Mouse (Mus musculus): ENCODE data around the gene Zfr2.

Gene Zfr2

DNA sequence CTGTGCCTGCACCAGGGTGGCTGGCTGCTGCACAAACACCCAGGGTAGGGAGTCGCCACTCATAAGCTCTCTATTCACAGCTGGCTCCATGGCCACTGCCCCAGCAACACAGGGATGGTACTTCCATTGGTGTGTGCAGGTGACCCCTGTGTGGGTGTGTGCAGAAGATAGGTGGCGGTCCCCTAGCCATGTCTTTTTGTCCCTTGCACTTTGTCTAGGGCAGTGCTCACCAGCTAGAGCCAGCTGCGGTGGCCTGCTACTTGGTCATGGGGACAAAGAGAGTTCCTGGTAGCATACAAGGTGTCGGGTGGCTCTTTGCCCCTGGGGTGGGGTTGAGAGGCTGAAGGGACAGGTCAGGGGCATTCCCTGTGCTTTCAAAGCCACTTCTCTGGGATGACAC, 11.2 kb downstream of the Zfr2 start:
- no peak for DNase-seq (ENCODE audit: extremely low read depth, insufficient read length, low spot score)

DNA sequence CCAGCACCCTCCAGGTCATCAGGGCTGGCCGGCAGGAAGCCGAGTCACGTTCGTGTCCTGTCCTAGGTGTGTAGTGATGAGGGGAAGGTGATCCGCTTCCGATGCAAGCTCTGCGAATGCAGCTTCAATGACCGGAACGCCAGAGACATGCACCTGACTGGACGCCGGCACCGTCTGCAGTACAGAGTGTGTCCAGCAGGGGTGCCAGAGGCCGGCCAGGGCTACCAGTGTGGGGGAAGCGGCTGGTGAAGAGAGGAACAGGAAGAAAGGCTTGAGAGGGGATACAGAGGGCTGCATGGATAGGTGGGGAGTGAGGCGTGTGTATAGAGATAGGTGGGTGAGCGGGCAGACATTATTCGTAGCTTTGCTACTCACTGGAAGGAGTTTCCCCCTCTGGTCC, 11.6 kb downstream of the Zfr2 start:
- DNase-seq (ENCODE audit: extremely low read depth, insufficient read length, low spot score) = peak; percentile 68

GRCm38 (mm10) chr10:81245166-81245565, 12.2 kb downstream of the Zfr2 start:
- no peak for DNase-seq (ENCODE audit: extremely low read depth, insufficient read length, low spot score)

- no peak for DNase-seq (ENCODE audit: extremely low read depth, insufficient read length, low spot score)
Measured at GRCm38 (mm10) chr10:81247804-81248203, 14.8 kb downstream of the Zfr2 start.

DNA sequence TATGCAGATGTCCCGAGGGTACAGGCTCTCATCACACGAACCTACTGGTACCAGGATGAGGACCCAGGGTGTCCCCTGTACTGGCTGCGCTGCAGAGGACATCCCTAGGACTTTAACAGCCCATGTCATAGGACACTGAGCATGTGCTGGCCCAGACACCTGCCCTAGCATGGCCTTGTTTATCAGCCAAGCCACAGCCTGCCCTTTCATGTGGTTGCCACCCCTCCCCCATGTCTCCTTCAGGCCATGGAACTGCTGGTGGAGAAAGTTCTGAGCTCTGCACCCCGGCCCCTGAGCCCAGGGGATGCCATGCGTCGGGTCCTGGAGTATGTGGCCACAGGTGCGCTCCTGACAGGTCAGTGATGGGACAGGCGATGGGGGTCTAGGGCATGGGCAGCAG, 16.5 kb downstream of the Zfr2 start:
- no peak for DNase-seq (ENCODE audit: extremely low read depth, insufficient read length, low spot score)

DNA sequence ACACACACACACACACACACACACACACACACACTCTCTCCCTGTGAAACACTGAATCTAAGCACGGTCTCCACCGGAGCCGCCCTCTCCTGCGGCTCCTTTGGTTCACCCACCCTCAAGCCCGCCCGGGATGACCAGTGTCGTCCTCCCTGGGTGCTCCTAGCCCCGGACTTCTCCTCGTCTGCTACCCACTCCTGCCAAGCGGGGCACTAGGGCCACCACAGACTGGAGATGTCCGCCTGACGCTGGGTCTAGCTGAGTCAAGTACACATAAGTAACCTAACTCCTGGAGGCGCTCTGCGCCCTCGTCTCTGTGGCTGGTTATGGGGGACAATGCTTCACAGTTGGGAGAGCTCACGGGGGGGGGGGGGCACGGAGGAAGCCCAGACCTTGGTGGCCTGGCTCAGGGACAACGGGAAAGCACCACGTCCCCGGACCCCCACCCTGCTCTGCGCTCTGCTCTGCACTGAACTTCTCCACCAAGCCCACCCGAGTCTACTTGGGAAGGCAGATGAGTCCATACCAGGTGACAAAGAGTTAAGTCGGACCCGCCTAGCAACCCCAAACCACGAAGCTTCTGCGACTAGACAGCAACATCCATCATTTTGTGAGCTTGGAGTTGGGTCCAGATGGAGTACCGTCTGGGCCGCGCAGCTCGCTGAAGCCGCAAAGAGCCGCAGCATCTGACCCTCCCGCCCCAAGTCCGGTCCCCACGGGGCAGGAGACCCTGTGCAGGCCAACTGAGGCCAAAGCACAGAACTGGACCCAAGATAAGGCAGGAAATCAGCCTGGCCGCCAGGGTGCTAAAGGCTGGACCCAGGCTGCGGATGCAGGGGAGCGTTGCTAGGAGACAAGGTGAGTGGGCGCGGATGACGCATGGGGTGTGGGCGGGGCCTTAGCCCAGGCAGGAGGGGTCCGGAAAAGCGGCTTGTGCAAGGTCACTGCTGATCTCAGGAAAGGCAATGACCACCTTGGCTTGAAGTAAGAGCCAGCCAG, 19.8 kb downstream of the Zfr2 start, which contains the start of gene Matk:
Gene Matk (plus strand): TSS at position 512 of the 996 bp plus-strand sequence.
- no peak for DNase-seq (ENCODE audit: extremely low read depth, insufficient read length, low spot score)

DNA sequence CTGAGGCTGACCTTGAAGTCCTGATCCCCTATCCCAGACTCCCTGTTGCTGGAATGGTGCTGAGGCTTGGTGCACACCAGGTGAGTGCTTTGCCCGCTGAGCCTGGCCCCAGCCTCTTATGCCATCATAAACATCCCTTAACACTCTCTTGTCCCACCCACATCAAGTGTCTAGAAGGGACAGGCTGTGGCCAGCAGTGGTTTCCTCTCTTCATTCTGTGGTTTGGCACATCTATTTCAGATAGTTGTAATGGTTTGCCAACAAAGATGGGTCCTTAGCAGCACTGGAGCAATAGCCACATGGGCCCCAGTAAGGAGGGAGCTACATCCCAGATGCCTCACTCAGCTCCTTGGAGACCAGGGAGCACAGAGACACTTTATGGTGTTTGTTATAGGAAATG, 21.9 kb downstream of the Zfr2 start:
- no peak for DNase-seq (ENCODE audit: extremely low read depth, insufficient read length, low spot score)

DNA sequence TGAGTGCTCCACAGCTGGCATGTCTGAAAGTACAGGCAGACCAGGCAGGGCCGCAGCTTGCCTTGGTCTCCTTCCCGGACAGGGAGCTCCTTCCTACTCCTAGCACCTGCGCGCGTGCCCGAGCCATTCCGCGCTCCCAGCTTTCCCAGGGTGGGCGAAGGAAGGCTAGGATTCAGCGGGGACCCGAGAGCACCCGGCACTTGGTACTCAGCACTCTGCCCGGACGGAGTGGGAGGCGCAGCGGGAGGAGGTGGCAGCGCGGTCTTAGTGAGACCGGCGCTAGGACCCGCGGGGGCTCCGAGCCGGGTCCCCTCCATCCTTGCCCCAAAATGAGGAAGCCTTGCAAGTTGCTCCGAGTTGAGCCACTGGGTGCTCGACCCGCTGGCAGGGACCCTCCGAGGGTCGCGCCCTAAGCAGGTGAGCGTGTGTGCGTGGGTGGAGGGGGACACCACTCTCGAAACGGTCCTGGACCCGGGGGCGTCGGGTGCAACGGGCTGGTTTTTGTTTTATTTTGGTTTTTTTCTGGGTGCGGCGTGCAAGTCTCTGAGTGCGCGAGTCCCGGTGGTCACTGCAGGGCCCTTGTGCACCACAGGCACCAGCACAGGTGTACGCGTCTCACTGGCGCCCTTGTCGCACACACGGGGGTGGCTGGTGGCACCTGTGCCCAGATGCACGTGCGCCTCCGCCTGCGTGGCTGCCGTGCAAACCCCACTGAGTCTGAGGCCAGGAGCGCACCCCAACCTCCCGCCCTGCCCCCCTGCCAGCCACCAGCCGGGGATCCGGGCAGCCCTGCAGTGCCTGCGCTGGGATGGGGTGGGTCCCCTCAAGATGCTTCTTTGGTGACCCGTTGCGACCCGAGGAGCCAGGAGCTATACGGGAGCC, 24.4 kb downstream of the Zfr2 start:
- DNase-seq (ENCODE audit: extremely low read depth, insufficient read length, low spot score) = no peak

GRCm38 (mm10) chr10:81259225-81259884, 26.4 kb downstream of the Zfr2 start:
- DNase-seq (ENCODE audit: extremely low read depth, insufficient read length, low spot score) = no peak

GRCm38 (mm10) chr10:81261025-81261424, 28.1 kb downstream of the Zfr2 start:
- no peak for DNase-seq (ENCODE audit: extremely low read depth, insufficient read length, low spot score)

DNA sequence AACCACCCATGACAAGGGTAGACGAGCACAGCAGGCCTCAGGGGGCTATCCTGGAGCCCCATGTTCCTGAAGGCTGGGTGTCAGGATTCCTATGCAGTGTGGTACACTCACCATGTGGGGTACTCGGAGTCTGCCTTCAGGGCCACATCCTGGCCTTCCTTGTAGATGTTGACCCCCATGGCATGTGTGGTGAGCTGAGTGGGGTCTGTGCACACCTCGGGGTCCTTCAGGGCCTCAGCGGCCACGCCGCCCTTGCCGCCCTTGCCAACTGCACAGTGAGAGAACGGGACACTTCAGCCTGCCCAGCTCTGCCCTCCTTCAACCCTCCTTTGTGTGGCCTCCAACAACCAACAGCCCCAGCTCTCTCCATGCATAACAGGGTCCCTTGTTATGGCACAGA, 32.6 kb downstream of the Zfr2 start:
- no peak for DNase-seq (ENCODE audit: extremely low read depth, insufficient read length, low spot score)

- DNase-seq (ENCODE audit: extremely low read depth, insufficient read length, low spot score) = peak; percentile 97
Measured at GRCm38 (mm10) chr10:81266211-81267105, 33.5 kb downstream of the Zfr2 start, which contains the start of the genes Mrpl54 and Apba3. Gene Mrpl54 (minus strand): TSS chr10:81266934. Gene Apba3 (plus strand): TSS chr10:81266960.

GRCm38 (mm10) chr10:81268056-81268455, 35.1 kb downstream of the Zfr2 start:
- DNase-seq (ENCODE audit: extremely low read depth, insufficient read length, low spot score) = peak; percentile 80

GRCm38 (mm10) chr10:81268643-81269412, 35.9 kb downstream of the Zfr2 start:
- no peak for DNase-seq (ENCODE audit: extremely low read depth, insufficient read length, low spot score)

DNA sequence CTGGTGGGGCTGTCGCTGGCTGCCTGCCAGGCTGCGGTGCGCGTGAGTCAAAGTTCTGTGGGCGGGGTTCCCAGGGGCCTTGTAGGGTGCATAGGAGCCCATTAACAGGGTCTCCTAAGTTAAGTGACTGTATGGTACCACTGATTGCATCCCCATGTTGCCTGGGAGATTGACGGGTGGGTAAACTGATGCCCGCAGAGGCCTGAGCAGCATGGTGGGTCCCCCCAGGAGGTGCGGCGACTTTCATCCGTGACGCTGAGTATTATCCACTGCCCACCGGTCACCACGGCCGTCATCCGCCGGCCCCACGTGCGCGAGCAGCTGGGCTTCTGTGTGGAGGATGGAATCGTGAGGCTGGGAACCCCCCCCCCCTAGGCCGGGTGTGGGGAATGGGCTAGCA, 39.4 kb downstream of the Zfr2 start:
- no peak for DNase-seq (ENCODE audit: extremely low read depth, insufficient read length, low spot score)

DNA sequence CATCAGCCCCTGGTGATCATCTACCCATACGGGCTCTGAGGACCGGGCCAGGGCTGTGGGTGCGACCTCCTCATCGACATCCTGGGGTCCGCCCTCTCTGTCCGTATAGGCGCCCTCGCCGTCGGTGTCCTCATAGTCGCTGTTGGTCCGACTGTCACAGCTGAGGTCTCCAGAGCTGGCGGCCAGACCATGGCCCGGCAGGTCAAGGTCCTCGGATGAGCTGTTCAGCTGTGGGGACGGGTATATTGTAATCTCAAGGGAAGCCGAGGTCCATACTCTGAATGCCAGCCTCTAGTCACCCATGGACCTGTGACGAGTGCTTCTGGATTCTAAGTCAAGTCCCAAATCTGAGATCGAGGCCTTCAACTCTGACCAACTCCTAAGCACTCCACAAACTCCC, 40.9 kb downstream of the Zfr2 start:
- no peak for DNase-seq (ENCODE audit: extremely low read depth, insufficient read length, low spot score)

DNA sequence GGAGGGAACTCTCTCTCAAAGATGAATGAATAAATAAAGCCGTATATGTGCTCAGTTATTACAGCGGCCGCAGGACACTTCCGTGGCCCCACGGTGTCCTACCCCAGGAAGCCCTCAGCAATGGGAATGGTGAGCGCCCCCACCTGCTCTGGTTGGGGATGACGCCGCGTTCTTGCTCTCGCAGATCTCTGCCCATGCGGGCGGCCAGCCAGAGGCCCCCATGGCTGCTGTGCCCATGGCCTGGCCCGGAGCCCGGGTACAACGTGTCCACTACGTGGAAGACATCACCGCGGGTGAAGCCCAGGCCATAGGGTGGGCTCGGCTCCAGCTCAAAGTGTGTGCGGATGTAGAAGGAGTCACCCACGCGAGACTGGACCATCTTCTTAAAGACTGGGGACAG, 44.7 kb downstream of the Zfr2 start:
- no peak for DNase-seq (ENCODE audit: extremely low read depth, insufficient read length, low spot score)

DNA sequence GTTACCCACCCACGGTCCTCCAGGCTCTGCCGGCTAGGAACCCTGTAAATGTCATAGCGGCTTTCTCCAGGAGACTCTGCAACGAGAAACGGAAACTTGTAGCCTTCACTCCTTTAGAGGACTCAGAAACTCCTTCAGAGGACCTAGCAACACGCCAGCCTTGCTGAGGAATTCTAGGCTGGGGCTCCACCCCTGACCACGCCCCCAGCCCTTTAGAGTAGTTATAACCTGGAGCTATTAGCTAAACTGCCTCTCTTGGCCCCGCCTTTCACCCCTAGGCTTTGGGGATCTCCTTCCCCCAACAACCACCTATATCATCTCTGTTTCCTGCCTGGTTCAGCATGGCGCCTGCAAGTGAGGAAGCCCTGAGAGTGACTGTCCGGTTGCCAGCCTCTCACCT, 46.5 kb downstream of the Zfr2 start:
- DNase-seq (ENCODE audit: extremely low read depth, insufficient read length, low spot score) = no peak

- DNase-seq (ENCODE audit: extremely low read depth, insufficient read length, low spot score) = no peak
Measured at GRCm38 (mm10) chr10:81284189-81284588, 51.2 kb downstream of the Zfr2 start.

All from 3134 (cell line).